Mouse (Mus musculus): ENCODE data around the gene Sirt2. TPM values are rescaled to one million over a fixed set of nuclear protein-coding genes. Genes with fewer than 3 reads are reported as not detected.

The Sirt2 gene
- total RNA-seq, 2 experiments from 2014 or later = 82.3 to 83.2 TPM

DNA sequence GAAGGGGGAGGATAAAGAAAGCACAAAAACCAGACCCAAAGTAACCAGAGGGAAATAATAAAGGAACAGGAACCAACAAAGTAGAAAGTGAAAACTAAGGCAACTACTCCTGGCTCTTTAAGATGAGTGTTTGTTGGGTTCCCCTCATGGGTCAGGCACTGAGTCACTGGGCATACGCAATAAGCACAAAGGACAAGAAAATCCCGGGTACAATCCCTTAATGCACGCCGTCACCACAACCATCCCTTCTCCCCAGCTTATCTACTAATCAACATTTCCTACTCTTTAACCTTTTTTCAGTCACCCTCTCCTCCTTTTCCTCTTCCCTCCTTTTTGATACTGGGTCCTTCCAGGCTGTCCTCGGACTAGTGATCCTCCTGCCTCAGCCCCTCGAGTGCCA is 1.3 kb upstream of the Sirt2 start:
- DNase-seq (ENCODE audit: low spot score in 2 of 2) = no peak

DNA sequence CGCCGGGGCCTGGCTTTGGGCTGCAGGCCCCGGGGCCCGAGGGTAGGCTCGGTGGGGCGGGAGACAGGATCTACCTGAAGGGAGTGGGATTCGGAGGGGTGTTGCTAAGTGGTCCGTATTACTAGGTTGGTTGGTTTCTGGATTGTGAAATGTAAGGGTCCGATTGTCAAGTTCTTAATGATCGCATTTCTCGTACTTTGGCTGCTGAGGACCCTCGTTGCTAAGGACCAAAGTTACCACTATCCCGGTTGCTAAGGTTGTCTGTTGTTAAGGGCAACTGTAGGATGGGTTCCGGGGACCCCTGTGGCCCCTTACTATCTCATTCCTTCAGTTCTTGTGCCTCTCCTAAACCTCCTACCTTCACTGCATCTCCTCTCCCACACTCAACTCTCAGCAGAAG is 375 bp downstream of the Sirt2 start:
- DNase-seq (ENCODE audit: low spot score in 2 of 2) = no peak

DNA sequence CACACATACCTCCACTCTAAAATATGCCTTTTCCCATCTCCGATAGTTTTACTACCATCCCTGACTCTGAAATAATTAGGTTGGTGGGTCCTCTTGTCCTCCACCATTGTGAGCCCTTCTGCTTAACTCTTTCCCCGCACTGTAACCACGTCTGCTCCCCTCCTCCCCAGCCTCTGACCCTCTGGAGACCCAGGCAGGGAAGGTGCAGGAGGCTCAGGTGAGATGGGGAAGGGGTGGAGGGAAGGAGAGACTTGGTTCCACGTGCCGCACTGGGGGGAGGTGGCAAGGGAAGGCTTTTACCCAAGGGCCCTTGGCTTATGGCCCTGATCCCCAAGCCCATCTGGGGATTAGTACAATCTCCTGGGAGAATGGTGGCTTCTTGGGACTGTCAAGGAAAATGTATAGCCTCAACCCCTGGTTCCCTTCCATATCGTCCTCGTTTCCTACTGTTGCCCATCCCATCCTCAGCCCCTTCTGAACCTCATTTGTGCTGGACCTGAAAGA is 979 bp downstream of the Sirt2 start, which contains the start of gene Nfkbib:
TSS of gene Nfkbib (minus strand) at position 51 of the 504 bp plus-strand sequence.
- no peak for DNase-seq (ENCODE audit: low spot score in 2 of 2)

DNA sequence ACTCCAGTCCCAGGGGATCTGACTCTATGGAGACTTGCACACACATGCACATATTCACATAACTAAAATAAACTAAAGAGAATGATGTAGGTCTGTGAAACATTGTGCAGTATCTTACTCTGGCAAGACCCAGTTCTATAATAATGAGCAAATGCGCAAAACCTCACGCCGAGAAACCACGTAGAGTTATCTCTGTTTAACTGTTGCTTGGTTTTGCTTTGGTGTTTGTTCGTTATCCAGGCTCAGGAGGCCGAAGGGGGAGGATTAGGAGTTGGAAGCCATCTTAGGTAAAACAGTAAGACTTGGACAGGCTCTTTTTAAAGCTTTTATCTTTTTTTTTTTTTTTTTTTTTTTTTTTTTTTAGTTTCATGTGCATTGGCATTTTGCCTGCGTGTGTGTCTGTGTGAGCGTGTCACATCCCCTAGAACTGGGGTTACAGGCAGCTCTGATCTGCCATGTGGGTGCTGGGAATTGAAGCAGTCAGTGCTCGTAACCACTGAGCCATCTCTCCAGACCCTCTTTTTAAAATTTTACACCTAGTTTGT is 3.0 kb downstream of the Sirt2 start:
- DNase-seq (ENCODE audit: low spot score in 2 of 2) = no peak

DNA sequence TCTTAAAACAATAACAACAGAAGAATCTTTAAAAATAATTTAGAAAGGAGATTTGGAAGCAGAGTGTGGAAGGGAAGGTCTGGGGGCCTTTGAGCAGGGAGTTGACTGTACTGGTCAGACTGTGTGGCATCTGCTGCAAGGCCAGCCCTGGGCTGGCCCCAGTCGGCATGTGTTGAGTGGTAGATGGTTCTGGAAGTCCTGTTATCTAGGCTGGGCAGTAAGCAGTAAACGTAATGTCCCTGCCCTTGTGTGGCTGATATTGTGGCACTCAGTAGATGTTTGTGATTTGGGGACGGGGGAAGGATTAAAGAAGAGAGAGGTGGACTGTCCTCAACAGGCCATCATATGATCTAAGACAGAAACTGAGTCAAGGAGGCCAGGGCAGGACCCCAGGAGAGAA is 3.8 kb downstream of the Sirt2 start:
- no peak for DNase-seq (ENCODE audit: low spot score in 2 of 2)

DNA sequence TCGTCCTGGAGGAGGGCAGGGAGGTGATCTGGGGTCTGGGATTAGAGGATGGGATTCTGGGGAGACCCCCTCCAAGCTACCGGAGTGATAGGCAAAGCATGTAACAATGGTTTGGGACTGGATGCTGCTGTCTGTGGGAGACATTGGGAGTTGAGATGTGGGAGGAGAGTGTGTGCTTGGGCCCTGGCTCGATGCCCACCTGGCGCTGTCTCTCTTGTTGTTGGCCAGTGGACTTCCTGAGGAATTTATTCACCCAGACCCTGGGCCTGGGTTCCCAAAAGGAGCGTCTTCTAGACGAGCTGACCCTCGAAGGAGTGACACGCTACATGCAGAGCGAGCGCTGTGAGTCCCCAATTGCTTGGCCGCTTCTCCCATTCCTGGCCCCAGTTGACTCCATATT is 5.3 kb downstream of the Sirt2 start:
- peak in 1 of 2 experiments; percentile 42 for DNase-seq (ENCODE audit: low spot score in 2 of 2)

DNA sequence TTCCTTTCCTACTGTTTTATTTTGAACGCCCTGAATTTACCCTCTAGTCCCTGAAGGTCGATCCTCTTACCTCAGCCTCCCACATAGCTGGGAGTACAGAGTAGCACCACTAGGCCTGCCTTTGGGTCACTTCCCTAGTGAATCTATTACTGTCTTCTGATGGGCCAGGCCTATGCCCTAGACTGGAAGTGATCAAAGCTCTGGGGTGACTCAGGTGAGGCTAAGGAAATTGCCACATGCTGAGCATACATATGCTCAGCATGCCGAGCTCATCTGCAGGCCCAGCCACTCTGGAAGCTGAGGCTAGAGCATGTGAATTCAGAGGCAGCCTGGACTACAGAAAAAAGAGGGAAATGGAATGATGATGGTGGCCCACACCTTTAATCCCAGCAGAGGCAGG is 6.6 kb downstream of the Sirt2 start:
- no peak for DNase-seq (ENCODE audit: low spot score in 2 of 2)

DNA sequence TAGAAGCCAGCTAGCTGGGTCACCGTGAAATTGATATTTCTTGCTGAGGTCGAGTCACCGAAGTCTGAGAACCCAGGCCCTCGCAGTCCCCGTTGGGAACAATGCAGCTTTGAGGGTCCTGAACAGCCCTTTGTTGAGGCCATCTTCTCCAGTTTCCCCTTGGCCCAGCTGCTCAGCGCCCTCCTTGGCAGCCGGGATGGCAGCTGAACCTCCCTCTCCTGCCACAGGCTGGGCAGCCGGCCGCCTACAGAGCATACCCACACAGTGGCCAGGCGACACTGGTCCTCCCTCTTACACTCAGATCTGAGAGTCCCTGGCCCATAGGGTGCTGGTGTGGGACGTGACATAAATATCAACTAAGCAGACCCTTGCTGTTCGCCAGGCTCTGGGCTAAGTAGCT is 7.6 kb downstream of the Sirt2 start:
- DNase-seq (ENCODE audit: low spot score in 2 of 2) = no peak

DNA sequence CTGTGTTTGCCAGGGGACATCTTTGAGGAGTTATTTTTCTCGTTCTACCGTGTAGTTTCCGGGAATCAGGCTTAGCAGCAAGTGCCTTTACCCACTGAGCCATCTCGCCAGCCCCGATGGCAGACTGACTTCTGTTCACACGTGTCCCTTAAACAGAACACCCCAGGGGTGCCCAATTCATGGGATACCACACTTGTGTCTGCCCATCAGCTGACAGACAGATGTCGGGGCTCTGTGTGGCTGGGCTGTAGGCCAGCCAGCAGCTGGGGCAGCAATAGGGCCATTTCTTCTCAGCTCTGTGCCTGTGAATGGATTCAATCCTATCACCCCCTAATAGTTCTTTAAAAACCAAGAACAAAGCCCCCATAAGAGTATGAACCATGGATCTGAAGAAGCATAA is 8.6 kb downstream of the Sirt2 start:
- DNase-seq (ENCODE audit: low spot score in 2 of 2) = no peak

DNA sequence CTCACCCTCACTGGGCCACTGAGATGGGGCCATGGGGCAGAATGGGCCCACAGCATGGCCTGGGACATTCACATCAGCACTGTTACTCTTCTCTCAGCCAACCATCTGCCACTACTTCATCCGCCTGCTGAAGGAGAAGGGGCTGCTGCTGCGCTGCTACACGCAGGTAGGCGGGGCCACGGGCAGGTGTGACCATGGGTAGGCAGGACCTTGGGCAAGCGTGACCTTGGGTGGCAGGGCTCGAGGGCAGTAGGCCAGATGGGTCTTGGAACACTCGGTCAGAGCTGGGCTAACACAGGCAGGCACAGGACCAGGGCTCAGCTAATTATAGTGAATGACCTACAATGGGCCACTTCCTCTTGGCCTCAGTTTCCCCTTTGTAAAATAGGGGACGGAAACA is 12.3 kb downstream of the Sirt2 start:
- DNase-seq (ENCODE audit: low spot score in 2 of 2) = no peak

DNA sequence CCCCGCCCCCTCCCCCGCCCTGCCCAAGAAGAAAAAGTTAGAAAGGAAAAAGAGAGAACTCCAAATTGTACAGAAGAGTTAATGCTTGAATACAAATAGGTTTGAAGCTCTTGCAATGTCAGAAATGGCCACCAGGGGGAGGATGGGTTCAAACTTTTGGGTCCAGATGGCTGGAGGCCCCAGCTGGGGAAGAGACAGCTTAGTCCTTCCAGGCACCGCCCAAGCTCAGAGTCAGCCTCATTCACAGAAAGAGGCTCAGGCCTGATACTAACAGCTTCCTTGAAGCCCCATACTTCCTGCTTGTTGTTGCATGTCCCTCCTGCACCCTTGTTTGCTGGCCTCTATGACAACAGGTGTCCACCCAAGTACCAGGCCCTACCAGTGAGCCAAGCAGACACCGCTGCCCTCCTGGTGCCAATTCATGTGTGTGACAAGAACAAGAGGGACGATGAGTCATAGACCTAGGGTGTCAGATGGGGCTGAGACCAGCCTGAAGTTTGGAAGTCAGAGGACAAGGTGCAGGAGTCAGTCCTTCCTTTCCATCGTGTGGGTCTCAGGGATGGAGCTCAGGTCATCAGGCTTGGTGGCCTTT is 13.6 kb downstream of the Sirt2 start:
- DNase-seq (ENCODE audit: low spot score in 2 of 2) = peak; percentile 85 to 92

DNA sequence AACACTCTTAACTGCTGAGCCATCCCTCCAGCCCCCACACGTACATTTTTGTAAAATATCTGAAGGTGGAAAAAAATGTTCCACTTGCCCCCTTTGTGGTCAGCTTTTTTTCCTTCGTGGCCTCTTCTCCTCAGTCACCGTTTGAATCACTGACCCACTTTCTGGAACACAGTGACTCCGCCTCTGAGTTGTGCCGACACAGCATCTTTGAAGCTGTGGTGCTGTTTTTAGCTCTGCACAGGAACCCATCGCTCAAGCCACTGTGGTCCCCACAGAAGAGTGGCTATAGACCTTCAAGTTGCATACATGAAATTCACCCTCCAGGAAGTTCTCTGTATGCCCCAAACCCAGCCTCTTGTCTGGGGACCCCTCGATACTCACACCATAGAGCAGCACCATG is 14.3 kb downstream of the Sirt2 start:
- DNase-seq (ENCODE audit: low spot score in 2 of 2) = no peak

DNA sequence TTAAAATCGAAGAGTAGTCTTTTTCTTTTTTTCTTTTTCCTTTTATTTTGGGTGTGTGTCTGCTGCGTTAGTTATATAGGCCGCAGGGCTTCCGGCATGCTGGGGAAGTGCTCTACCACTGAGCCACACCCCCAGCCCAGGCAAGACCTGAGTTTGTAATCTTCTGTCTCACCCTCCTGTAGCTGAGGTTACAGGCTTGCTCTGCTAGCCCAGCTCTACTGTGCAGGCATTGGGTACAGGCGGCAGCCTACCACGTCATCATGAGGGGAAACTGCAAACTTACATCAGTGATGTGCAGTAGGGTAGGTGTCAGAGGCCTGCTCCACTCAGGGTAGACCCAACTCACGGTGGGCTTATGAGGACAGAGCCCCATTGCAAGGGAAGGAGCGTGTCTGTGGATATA is 14.7 kb downstream of the Sirt2 start:
- DNase-seq (ENCODE audit: low spot score in 2 of 2) = no peak

DNA sequence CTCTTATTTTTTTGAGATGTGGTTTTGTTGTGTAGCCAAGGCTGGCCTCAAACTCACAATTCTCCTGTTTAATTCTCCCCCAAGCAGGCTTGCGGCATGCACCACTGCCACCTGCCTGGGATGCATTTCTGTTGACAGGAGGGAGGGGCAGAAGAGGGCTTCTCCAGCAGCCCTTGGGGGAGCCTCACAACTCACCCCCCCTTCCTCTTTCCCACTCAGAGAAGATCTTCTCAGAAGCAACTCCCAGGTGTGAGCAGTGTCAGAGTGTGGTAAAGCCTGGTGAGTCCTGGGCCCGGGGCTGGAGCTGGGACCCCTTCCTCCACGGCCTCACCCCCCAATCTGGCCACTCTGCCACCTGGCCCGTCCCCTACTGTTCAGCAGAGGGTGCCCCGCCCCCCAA is 18.6 kb downstream of the Sirt2 start:
- no peak for DNase-seq (ENCODE audit: low spot score in 2 of 2)

DNA sequence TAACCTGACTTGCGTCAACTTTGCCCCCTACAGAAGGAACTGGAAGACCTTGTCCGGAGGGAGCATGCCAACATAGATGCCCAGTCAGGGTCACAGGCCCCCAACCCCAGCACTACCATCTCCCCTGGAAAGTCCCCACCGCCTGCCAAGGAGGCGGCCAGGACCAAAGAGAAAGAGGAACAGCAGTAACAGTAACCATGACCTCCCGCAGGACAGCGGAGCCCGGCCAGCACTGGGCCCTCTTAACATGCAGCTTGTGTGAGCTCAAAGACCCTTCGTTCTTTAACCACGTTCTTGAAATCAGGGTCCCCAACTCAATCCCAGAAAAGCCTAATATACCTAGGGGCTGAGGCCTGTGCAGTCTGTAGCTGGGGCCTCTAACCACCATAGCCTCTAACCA is 21.3 kb downstream of the Sirt2 start:
- no peak for DNase-seq (ENCODE audit: low spot score in 2 of 2)

DNA sequence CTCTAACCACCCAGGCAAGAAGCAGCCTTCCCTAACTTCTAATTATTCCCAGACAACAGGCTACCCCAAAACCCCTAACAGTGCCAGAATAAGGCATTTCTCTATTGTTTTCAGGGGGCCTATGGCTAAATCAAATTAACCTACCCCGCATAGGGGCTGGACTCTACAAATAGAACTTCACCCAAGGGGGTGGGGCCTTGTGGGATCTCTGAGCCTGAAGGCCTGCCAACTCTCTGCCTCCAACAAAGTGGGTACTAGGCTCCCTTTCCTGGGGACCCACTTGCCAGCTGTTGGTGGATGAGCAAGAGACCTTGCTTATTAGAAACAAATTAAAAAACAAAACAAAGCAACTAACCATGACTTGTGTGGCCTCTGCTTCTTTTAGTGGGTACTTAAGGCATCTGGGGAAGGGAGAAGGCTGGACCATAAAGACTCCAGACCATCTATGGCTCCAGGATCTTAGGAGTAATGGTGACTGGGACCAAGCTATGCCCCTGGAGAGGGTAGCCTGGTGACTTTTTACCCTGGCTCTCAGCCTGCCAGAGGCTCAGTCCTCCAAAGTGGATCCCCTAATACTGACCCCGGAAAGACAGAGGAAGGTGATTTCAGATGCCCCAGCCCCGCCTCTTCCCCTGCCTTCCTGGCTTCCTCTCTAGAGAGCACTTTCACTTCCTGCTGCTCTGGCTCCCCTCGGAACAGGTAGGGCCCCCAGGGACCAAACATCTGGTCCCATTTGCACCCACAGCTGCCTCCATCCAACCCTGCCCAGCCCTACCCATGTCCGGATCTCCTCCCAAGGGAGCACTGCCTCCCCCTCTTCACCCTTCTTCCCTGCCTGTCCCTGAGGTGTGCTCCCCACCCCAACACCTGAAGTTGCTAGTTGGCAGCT is 22.0 kb downstream of the Sirt2 start, which contains the start of gene Rinl:
TSS of gene Rinl (plus strand) at position 663 of the 889 bp plus-strand sequence.
- no peak for DNase-seq (ENCODE audit: low spot score in 2 of 2)

DNA sequence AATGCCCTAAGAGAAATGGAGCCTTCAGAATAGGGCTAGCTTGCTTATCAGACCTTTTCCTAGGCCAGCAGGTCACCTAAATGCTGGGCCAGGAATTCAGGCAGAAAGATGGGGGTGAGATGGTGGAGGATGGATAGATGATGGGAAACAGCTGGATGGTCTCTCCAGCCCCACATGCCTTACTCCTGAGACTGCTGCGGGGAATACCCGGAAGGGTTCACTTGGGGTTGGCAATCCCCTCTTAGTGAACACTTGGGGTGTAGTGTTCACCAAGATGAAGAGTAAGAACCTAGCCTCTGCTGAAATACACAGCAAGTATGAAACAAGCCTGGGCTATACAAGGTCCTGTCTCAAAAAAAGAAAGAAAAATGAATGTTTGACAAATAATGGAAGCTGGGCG is 22.7 kb downstream of the Sirt2 start:
- DNase-seq (ENCODE audit: low spot score in 2 of 2) = no peak

DNA sequence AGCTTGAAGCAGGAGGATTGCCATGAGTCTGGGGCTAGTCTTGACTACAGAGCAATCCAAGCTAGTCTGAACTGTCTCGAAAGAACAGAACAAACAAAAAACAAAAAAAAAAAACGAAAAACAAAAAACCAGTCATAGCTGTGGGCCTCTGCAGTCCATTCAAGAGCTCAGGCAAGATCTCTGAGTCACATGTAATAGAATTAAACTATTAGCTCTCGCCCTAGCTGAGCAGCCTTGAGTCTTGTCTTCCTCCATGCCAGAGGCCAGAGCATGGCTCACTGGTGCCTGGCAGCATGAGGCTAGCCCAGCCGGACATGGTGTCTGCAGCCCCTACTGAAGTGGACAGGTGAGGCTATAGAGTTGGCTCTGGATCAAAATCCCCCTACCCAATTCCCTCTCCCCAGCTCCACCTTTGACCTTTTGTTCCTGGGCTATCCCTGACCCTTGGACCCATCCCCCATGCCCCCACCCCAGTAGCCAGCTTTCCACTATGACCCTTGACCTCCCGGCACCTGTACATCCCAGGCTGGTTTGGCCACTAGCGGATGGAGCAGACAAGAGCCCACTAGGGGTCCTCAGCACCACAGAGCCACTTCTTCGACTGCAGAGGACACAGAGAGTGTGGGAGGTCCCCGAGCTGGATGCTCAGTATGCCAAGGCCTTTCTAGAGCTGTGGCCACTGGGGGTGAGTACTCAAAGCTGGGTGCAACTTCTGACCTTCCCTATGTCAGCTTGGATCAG is 23.7 kb downstream of the Sirt2 start:
- DNase-seq (ENCODE audit: low spot score in 2 of 2) = no peak

DNA sequence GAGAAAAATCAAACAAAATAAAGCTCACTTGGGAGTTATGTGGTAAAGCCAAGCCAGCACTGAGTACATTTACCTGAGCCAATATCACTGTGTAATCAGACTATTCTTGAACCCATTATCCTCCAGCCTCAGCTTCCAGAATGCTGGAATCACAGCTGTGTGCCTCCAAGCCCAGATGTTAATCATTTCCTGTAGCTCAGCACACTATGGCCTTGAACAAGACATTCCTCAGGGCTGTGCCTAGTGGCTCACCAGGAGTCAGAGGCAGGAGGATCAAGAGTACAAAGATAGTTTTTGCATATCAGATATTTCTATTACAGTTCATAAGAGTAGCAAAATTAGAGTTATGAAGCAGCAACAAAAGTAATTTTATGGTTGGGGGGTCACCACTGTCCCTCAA is 25.2 kb downstream of the Sirt2 start:
- DNase-seq (ENCODE audit: low spot score in 2 of 2) = no peak

DNA sequence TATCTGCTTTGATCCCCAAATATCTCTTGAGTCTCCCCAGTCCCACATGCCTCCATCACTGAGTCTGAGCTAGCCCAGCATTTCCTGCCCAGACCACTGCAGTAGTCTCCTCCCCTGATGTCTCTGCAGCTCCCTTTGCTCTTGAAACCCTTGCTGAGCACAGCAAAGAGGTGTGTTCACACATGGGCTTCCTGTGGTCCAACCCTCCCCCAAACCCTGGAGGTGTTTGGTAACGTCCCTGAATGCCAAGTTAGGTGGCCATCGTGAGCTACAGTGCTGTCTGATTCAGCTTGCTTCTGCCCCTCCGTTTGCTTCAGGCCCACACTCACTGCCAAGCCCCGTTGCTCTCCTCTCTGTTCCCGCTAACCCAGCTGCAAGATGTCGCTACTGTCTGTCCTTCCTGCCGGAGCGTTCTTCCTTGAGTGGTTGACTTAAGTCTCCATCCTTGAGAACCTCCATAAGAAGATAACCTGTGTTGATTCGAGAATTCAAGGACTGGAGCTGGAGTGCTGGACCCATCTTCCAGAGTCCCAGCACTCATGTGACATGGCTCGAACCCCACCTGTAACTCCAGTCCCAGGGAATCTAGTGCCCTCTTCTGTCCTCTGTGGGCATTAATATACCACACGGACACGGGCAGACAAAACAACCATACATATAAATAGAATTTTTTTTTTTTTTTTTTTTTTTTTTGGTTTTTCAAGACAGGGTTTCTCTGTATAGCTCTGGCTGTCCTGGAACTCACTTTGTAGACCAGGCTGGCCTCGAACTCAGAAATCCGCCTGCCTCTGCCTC is 26.1 kb downstream of the Sirt2 start:
- no peak for DNase-seq (ENCODE audit: low spot score in 2 of 2)

DNA sequence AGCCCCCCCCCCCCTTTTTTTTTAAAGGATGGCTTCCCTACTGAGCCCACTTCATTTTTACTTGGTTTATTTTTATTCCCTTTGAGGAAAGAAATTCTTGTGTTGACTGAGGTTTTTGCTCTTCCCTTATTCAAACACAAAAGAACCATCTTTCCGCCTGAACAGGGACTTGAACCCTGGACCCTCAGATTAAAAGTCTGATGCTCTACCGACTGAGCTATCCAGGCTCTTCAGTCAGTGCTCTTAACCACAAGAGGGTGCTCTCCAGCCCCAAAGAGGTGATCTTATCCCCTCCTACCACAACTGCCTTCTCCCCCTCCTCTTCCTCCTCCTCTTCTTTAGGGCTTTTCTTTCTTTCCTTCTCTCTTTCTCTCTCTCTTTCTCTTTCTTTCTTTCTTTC is 27.3 kb downstream of the Sirt2 start:
- DNase-seq (ENCODE audit: low spot score in 2 of 2) = no peak

All from gastrocnemius, postnatal 4 days (tissue).